Mouse (Mus musculus) small intestine, adult 2 months (tissue): ENCODE measurements around the gene Arhgef18.

Experiments
- CTCF ChIP-seq: fragments of 200-500 bp; IDR thresholded peaks from 2 replicates; pipeline ENCODE4 v1.5.1; 2012; ENCODE audit warnings: low read depth, mild to moderate bottlenecking, control low read depth, inconsistent platforms, low read length, moderate library complexity, mixed read lengths; ENCODE audit not compliant: insufficient replicate concordance, insufficient read length; ENCODE audit errors: extremely low read depth
- POLR2A ChIP-seq: fragments of 200-500 bp; IDR thresholded peaks from 2 replicates; pipeline ENCODE4 v1.6.1; 2012; ENCODE audit warnings: low read depth, mild to moderate bottlenecking, control low read depth, inconsistent platforms, low read length, moderate library complexity

DNA sequence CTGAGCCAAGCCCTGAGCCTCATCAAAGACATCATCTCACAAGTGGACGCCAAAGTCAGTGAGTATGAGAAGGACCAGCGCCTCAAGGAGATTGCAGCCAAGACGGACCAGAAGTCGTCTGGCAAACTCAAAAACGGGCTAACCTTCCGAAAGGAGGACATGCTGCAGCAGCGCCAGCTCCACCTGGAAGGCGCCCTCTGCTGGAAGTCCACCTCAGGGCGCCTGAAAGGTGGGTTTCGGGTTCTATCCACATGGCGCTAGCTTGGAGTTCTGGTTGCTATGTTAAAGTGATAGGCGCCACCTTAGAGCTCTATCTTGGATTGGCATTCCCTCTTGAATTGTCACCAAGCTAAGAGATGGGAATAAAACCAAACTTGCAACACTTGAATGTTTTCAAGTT lies 46.7 kb downstream of the Arhgef18 start:
- TF ChIP-seq POLR2A = no peak
- TF ChIP-seq CTCF = peak; percentile 57; the same call in 1 of the 2 replicates
